Mouse (Mus musculus) forebrain, embryonic 13.5 days (tissue): ENCODE results near the gene Hmga1b. TPM values are rescaled to one million over a fixed set of nuclear protein-coding genes. Genes with fewer than 3 reads are reported as not detected.

Experiments used
- polyA plus RNA-seq: library from polyadenylated mRNA; unstranded; fragments of >200 nt; fragmentation: Nextera tagmentation; extraction: Ambion mirVana; gene quantifications from 2 replicates; pipeline ENCODE4 v1.2.1, GENCODE M21; 2015

Gene Hmga1b
- polyA plus RNA-seq, 1 experiment from 2014 or later: 4.0 TPM

Other genes with a start within 250 kb of the Hmga1b start
- gene Gcgr, start 232.1 kb upstream of the Hmga1b start, polyA plus RNA-seq: 0.08 and 0.21 TPM in 2 replicates
- gene Mcrip1, start 213.1 kb upstream of the Hmga1b start, polyA plus RNA-seq: 228 and 240 TPM in 2 replicates
- gene Ppp1r27, start 211.7 kb upstream of the Hmga1b start, polyA plus RNA-seq: not detected in 2 replicates
- gene P4hb, start 189.5 kb upstream of the Hmga1b start, polyA plus RNA-seq: 253 and 286 TPM in 2 replicates
- 462 and 508 TPM in 2 replicates for gene Arhgdia, start 181.2 kb upstream of the Hmga1b start, polyA plus RNA-seq
- 420 and 488 TPM in 2 replicates for gene Alyref, start 164.4 kb upstream of the Hmga1b start, polyA plus RNA-seq
- gene Anapc11, start 164.4 kb upstream of the Hmga1b start, polyA plus RNA-seq: 204 and 211 TPM in 2 replicates
- gene Npb, start 154.3 kb upstream of the Hmga1b start, polyA plus RNA-seq: 0.50 TPM in 1 of 2 replicates, not detected in the other
- gene Pcyt2, start 144.9 kb upstream of the Hmga1b start, polyA plus RNA-seq: 140 and 159 TPM in 2 replicates
- gene Sirt7, start 137.6 kb upstream of the Hmga1b start, polyA plus RNA-seq: 42.7 and 43.1 TPM in 2 replicates
- 19.8 and 24.1 TPM in 2 replicates for gene Mafg, start 129.2 kb upstream of the Hmga1b start, polyA plus RNA-seq
- 23.9 and 25.5 TPM in 2 replicates for gene Pycr1, start 119.0 kb upstream of the Hmga1b start, polyA plus RNA-seq
- gene Myadml2, start 114.6 kb upstream of the Hmga1b start, polyA plus RNA-seq: 0.25 and 0.81 TPM in 2 replicates
- 0.15 and 0.29 TPM in 2 replicates for gene Notum, start 101.6 kb upstream of the Hmga1b start, polyA plus RNA-seq
- 142 and 151 TPM in 2 replicates for gene Aspscr1, start 89.8 kb upstream of the Hmga1b start, polyA plus RNA-seq
- gene Cenpx, start 49.1 kb upstream of the Hmga1b start, polyA plus RNA-seq: 127 TPM in 2 replicates
- 64.5 and 72.9 TPM in 2 replicates for gene Lrrc45, start 48.9 kb upstream of the Hmga1b start, polyA plus RNA-seq
- 83.0 and 105 TPM in 2 replicates for gene Rac3, start 41.3 kb upstream of the Hmga1b start, polyA plus RNA-seq
- gene Dcxr, start 35.5 kb upstream of the Hmga1b start, polyA plus RNA-seq: 7.8 and 9.5 TPM in 2 replicates
- gene Cbr2, start 30.7 kb upstream of the Hmga1b start, polyA plus RNA-seq: 0.26 TPM in 1 of 2 replicates, not detected in the other
- gene Rfng, start 21.4 kb downstream of the Hmga1b start, polyA plus RNA-seq: 58.4 and 63.1 TPM in 2 replicates
- 261 and 280 TPM in 2 replicates for gene Gps1, start 21.5 kb downstream of the Hmga1b start, polyA plus RNA-seq
- 58.6 and 67.7 TPM in 2 replicates for gene Dus1l, start 33.6 kb downstream of the Hmga1b start, polyA plus RNA-seq
- gene Fasn, start 61.8 kb downstream of the Hmga1b start, polyA plus RNA-seq: 61.4 and 79.4 TPM in 2 replicates
- 5.6 and 6.9 TPM in 2 replicates for gene Ccdc57, start 170.1 kb downstream of the Hmga1b start, polyA plus RNA-seq
- 15.7 and 18.7 TPM in 2 replicates for gene Slc16a3, start 185.7 kb downstream of the Hmga1b start, polyA plus RNA-seq
- 122 and 139 TPM in 2 replicates for gene Csnk1d, start 228.5 kb downstream of the Hmga1b start, polyA plus RNA-seq